Mouse (Mus musculus): ENCODE results near the gene Zkscan1.
"Not testable (repeated sequence)": the region's sequence is repeated elsewhere in the genome, so short reads cannot be mapped to it uniquely, and the experiment has no call there.

The Zkscan1 gene

GRCm38 (mm10) chr5:138084996-138085395 lies at the start of gene Zkscan1:
Gene Zkscan1, plus strand, starts transcription at chr5:138085084.
- in situ Hi-C loops (cut with MboI; ENCODE audit: low sequenced_read_pairs), result no loop called here

GRCm38 (mm10) chr5:138052894-138053293 lies 32.0 kb upstream of the Zkscan1 start, which contains the start of gene Smok3c:
Gene Smok3c, plus strand, starts transcription at chr5:138053194.
- in situ Hi-C loops (cut with MboI; ENCODE audit: low sequenced_read_pairs), result not testable (repeated sequence)

GRCm38 (mm10) chr5:138073803-138074202 lies 11.1 kb upstream of the Zkscan1 start:
- in situ Hi-C loops (cut with MboI; ENCODE audit: low sequenced_read_pairs), result no loop called here

- in situ Hi-C loops (cut with MboI; ENCODE audit: low sequenced_read_pairs), result no loop called here
Observed at GRCm38 (mm10) chr5:138075684-138076083, 9.2 kb upstream of the Zkscan1 start.

- in situ Hi-C loops (cut with MboI; ENCODE audit: low sequenced_read_pairs), result no loop called here
Observed at GRCm38 (mm10) chr5:138076148-138076547, 8.7 kb upstream of the Zkscan1 start.

GRCm38 (mm10) chr5:138080456-138080855 lies 4.4 kb upstream of the Zkscan1 start:
- in situ Hi-C loops (cut with MboI; ENCODE audit: low sequenced_read_pairs), result no loop called here

GRCm38 (mm10) chr5:138081446-138081845 lies 3.4 kb upstream of the Zkscan1 start:
- in situ Hi-C loops (cut with MboI; ENCODE audit: low sequenced_read_pairs), result no loop called here

- in situ Hi-C loops (cut with MboI; ENCODE audit: low sequenced_read_pairs), result no loop called here
Observed at GRCm38 (mm10) chr5:138083318-138083900, 1.5 kb upstream of the Zkscan1 start.

- in situ Hi-C loops (cut with MboI; ENCODE audit: low sequenced_read_pairs), result no loop called here
Observed at GRCm38 (mm10) chr5:138083936-138084335, 948 bp upstream of the Zkscan1 start.

- in situ Hi-C loops (cut with MboI; ENCODE audit: low sequenced_read_pairs), result no loop called here
Observed at GRCm38 (mm10) chr5:138084507-138084906, 377 bp upstream of the Zkscan1 start.

GRCm38 (mm10) chr5:138085421-138085911 lies 582 bp downstream of the Zkscan1 start:
- in situ Hi-C loops (cut with MboI; ENCODE audit: low sequenced_read_pairs), result no loop called here

GRCm38 (mm10) chr5:138086842-138087241 lies 2.0 kb downstream of the Zkscan1 start:
- in situ Hi-C loops (cut with MboI; ENCODE audit: low sequenced_read_pairs), result no loop called here

- in situ Hi-C loops (cut with MboI; ENCODE audit: low sequenced_read_pairs), result no loop called here
Observed at GRCm38 (mm10) chr5:138088366-138088765, 3.5 kb downstream of the Zkscan1 start.

GRCm38 (mm10) chr5:138089108-138089551 lies 4.2 kb downstream of the Zkscan1 start:
- in situ Hi-C loops (cut with MboI; ENCODE audit: low sequenced_read_pairs), result no loop called here

GRCm38 (mm10) chr5:138090271-138090670 lies 5.4 kb downstream of the Zkscan1 start:
- in situ Hi-C loops (cut with MboI; ENCODE audit: low sequenced_read_pairs), result no loop called here

GRCm38 (mm10) chr5:138090737-138091136 lies 5.9 kb downstream of the Zkscan1 start:
- in situ Hi-C loops (cut with MboI; ENCODE audit: low sequenced_read_pairs), result no loop called here

- in situ Hi-C loops (cut with MboI; ENCODE audit: low sequenced_read_pairs), result no loop called here
Observed at GRCm38 (mm10) chr5:138092771-138093170, 7.9 kb downstream of the Zkscan1 start.

- in situ Hi-C loops (cut with MboI; ENCODE audit: low sequenced_read_pairs), result no loop called here
Observed at GRCm38 (mm10) chr5:138094474-138094873, 9.6 kb downstream of the Zkscan1 start.

- in situ Hi-C loops (cut with MboI; ENCODE audit: low sequenced_read_pairs), result no loop called here
Observed at GRCm38 (mm10) chr5:138104976-138105375, 20.1 kb downstream of the Zkscan1 start.

- in situ Hi-C loops (cut with MboI; ENCODE audit: low sequenced_read_pairs), result no loop called here
Observed at GRCm38 (mm10) chr5:138107130-138107529, 22.2 kb downstream of the Zkscan1 start.

- in situ Hi-C loops (cut with MboI; ENCODE audit: low sequenced_read_pairs), result not testable (repeated sequence)
Observed at GRCm38 (mm10) chr5:138109847-138110396, 25.0 kb downstream of the Zkscan1 start.

Data from CH12F3 (cell line).